Mouse (Mus musculus) testis, postnatal 10 days (tissue): Measurements from ENCODE around the gene Kif5c.

Experiments
- DNase-seq: peaks from one replicate; pipeline ENCODE4 v3.0.0; 2021; ENCODE audit warnings: low spot score

Kif5c gene

GRCm38 (mm10) chr2:49618829-49619718, at the start of gene Kif5c:
TSS of gene Kif5c (plus strand) at chr2:49619298.
- DNase-seq = peak; percentile 92

GRCm38 (mm10) chr2:49569862-49570777, 49.0 kb upstream of the Kif5c start:
- peak; percentile 83 for DNase-seq

GRCm38 (mm10) chr2:49570778-49571101, 48.4 kb upstream of the Kif5c start:
- peak; percentile 38 for DNase-seq

- peak; percentile 38 for DNase-seq
These were observed 47.8 kb upstream of the Kif5c start for GRCm38 (mm10) chr2:49571159-49571920.

GRCm38 (mm10) chr2:49572111-49572642, 46.9 kb upstream of the Kif5c start:
- DNase-seq = peak; percentile 56

- DNase-seq = no peak
These were observed 46.4 kb upstream of the Kif5c start for GRCm38 (mm10) chr2:49572684-49573083.

- no peak for DNase-seq
These were observed 45.8 kb upstream of the Kif5c start for GRCm38 (mm10) chr2:49573282-49573681.

- peak; percentile 50 for DNase-seq
These were observed 38.5 kb upstream of the Kif5c start for GRCm38 (mm10) chr2:49580585-49580984.

GRCm38 (mm10) chr2:49582546-49582945, 36.6 kb upstream of the Kif5c start:
- no peak for DNase-seq

GRCm38 (mm10) chr2:49583311-49583710, 35.8 kb upstream of the Kif5c start:
- no peak for DNase-seq

- no peak for DNase-seq
These were observed 28.6 kb upstream of the Kif5c start for GRCm38 (mm10) chr2:49590450-49590849.

- DNase-seq = no peak
These were observed 26.2 kb upstream of the Kif5c start for GRCm38 (mm10) chr2:49592926-49593325.

GRCm38 (mm10) chr2:49594886-49595285, 24.2 kb upstream of the Kif5c start:
- no peak for DNase-seq

- DNase-seq = no peak
These were observed 22.8 kb upstream of the Kif5c start for GRCm38 (mm10) chr2:49596318-49596717.

- no peak for DNase-seq
These were observed 18.9 kb upstream of the Kif5c start for GRCm38 (mm10) chr2:49600021-49600681.

GRCm38 (mm10) chr2:49602791-49603349, 16.2 kb upstream of the Kif5c start:
- no peak for DNase-seq

- DNase-seq = no peak
These were observed 9.5 kb upstream of the Kif5c start for GRCm38 (mm10) chr2:49609611-49610010.

- no peak for DNase-seq
These were observed 2.3 kb upstream of the Kif5c start for GRCm38 (mm10) chr2:49616765-49617164.

- DNase-seq = peak; percentile 59
These were observed 823 bp downstream of the Kif5c start for GRCm38 (mm10) chr2:49619719-49620522.

GRCm38 (mm10) chr2:49620626-49621117, 1.6 kb downstream of the Kif5c start:
- no peak for DNase-seq
